Mouse (Mus musculus) frontal cortex, adult 2 months (tissue): ENCODE measurements around the gene C8a. TPM values are rescaled to one million over a fixed set of nuclear protein-coding genes. Genes with fewer than 3 reads are reported as not detected.

Source experiments
- DNase-seq, 2 experiments: peaks; one replicate each; pipeline ENCODE4 v3.0.0; 2022; ENCODE audit warnings: low spot score in 1 of 2; ENCODE audit errors: extremely low spot score in 1 of 2
- polyA plus RNA-seq: library from polyadenylated mRNA; depleted of rRNA; stranded (reverse); fragments of >200 nt; gene quantifications from 2 replicates; pipeline ENCODE4 v1.2.3, GENCODE M21; 2012; rRNA removed

Gene C8a
- polyA plus RNA-seq, 1 experiment: 0.06 TPM

GRCm38 (mm10) chr4:104775601-104776000, 100.6 kb downstream of the C8a start:
- no peak for DNase-seq

- no peak for DNase-seq
Observed at GRCm38 (mm10) chr4:104770331-104770730, 105.9 kb downstream of the C8a start.

- no peak for DNase-seq
Observed at GRCm38 (mm10) chr4:104769602-104770001, 106.6 kb downstream of the C8a start.

- DNase-seq: no peak
Observed at GRCm38 (mm10) chr4:104768190-104768589, 108.0 kb downstream of the C8a start.

- no peak for DNase-seq
Observed at GRCm38 (mm10) chr4:104766065-104766464, 110.1 kb downstream of the C8a start, which contains the start of gene C8b. TSS of gene C8b (plus strand) at chr4:104766317.

Other genes starting within 250 kb of the C8a start
- gene C8b, start 110.1 kb downstream of the C8a start, polyA plus RNA-seq: 0.13 and 0.24 TPM in 2 replicates
- not detected in 2 replicates for gene Gm17662, start 19.1 kb downstream of the C8a start, polyA plus RNA-seq
- gene Fyb2, start 37.1 kb upstream of the C8a start, polyA plus RNA-seq: 0.92 and 1.0 TPM in 2 replicates
- 9.6 and 11.5 TPM in 2 replicates for gene Prkaa2, start 233.5 kb upstream of the C8a start, polyA plus RNA-seq